Mouse (Mus musculus): ENCODE data around the gene Zfp800. TPM values are rescaled to one million over a fixed set of nuclear protein-coding genes. Genes with fewer than 3 reads are reported as not detected.

The Zfp800 gene
- polyA plus RNA-seq, 1 experiment: 4.6 TPM

- Histone ChIP-seq H3K4me3 (ENCODE audit: extremely low read depth, insufficient read depth, insufficient read length) (no peak overlapping the region), H3K27me3 (ENCODE audit: control insufficient read depth, insufficient read depth, low read length) (no peaks in the 10 kb centered on the region), H3K4me1 (ENCODE audit: control insufficient read depth, insufficient read depth, insufficient read length) (peaks cover 12% of the 10 kb centered on the region; the same call in 1 of the 2 replicates), H3K36me3 (ENCODE audit: control insufficient read depth, insufficient read depth, low read length) (peaks cover 24% of the 10 kb centered on the region), H3K27ac (ENCODE audit: insufficient read depth, low read length) (no peak overlapping the region)
- 86% methylated on average over 17 of the region's 17 CpGs for WGBS
- DNase-seq (ENCODE audit: low read depth in 1 of 2, low spot score in 2 of 2): no peak
- no peak for TF ChIP-seq POLR2A (IDR thresholded peaks at IDR 0.05; ENCODE audit: low read depth, low read length)
- no peak for TF ChIP-seq CTCF (IDR thresholded peaks at IDR 0.05; ENCODE audit: extremely low read depth, insufficient read depth, insufficient read length, insufficient replicate concordance)
These were observed 22.6 kb upstream of the Zfp800 start for GRCm38 (mm10) chr6:28420361-28420760.

- Histone ChIP-seq H3K36me3 (ENCODE audit: control insufficient read depth, insufficient read depth, low read length) (peaks cover 21% of the 10 kb centered on the region), H3K27me3 (ENCODE audit: control insufficient read depth, insufficient read depth, low read length) (no peaks in the 10 kb centered on the region), H3K4me1 (ENCODE audit: control insufficient read depth, insufficient read depth, insufficient read length) (peaks cover 12% of the 10 kb centered on the region; the same call in 1 of the 2 replicates), H3K4me3 (ENCODE audit: extremely low read depth, insufficient read depth, insufficient read length) (no peak overlapping the region), H3K27ac (ENCODE audit: insufficient read depth, low read length) (no peak overlapping the region)
- TF ChIP-seq POLR2A (IDR thresholded peaks at IDR 0.05; ENCODE audit: low read depth, low read length): no peak
- no peak for TF ChIP-seq CTCF (IDR thresholded peaks at IDR 0.05; ENCODE audit: extremely low read depth, insufficient read depth, insufficient read length, insufficient replicate concordance)
- no peak for DNase-seq (ENCODE audit: low read depth in 1 of 2, low spot score in 2 of 2)
- 80% methylated on average over 2 of the region's 2 CpGs for WGBS
These were observed 21.9 kb upstream of the Zfp800 start for GRCm38 (mm10) chr6:28419673-28420072.

- WGBS: 80% methylated on average over 14 of the region's 14 CpGs
- Histone ChIP-seq H3K4me3 (ENCODE audit: extremely low read depth, insufficient read depth, insufficient read length) (no peak overlapping the region), H3K27ac (ENCODE audit: insufficient read depth, low read length) (no peak overlapping the region), H3K4me1 (ENCODE audit: control insufficient read depth, insufficient read depth, insufficient read length) (peaks cover 9% of the 10 kb centered on the region; the same call in 1 of the 2 replicates), H3K27me3 (ENCODE audit: control insufficient read depth, insufficient read depth, low read length) (no peaks in the 10 kb centered on the region), H3K36me3 (ENCODE audit: control insufficient read depth, insufficient read depth, low read length) (peaks cover 21% of the 10 kb centered on the region)
- TF ChIP-seq CTCF (IDR thresholded peaks at IDR 0.05; ENCODE audit: extremely low read depth, insufficient read depth, insufficient read length, insufficient replicate concordance) (no peak), POLR2A (IDR thresholded peaks at IDR 0.05; ENCODE audit: low read depth, low read length) (no peak)
- no peak for DNase-seq (ENCODE audit: low read depth in 1 of 2, low spot score in 2 of 2)
These were observed 20.6 kb upstream of the Zfp800 start for GRCm38 (mm10) chr6:28418449-28418848.

GRCm38 (mm10) chr6:28416981-28417380 lies 19.2 kb upstream of the Zfp800 start:
- TF ChIP-seq POLR2A (IDR thresholded peaks at IDR 0.05; ENCODE audit: low read depth, low read length) (no peak), CTCF (IDR thresholded peaks at IDR 0.05; ENCODE audit: extremely low read depth, insufficient read depth, insufficient read length, insufficient replicate concordance) (no peak)
- DNase-seq (ENCODE audit: low read depth in 1 of 2, low spot score in 2 of 2): no peak
- WGBS: 86% methylated on average over 4 of the region's 4 CpGs
- no peak overlapping the region for H3K4me3 ChIP-seq (ENCODE audit: extremely low read depth, insufficient read depth, insufficient read length)
- no peak overlapping the region for H3K27ac ChIP-seq (ENCODE audit: insufficient read depth, low read length)
- H3K27me3 ChIP-seq (ENCODE audit: control insufficient read depth, insufficient read depth, low read length): no peaks in the 10 kb centered on the region
- peaks cover 9% of the 10 kb centered on the region; the same call in 1 of the 2 replicates for H3K4me1 ChIP-seq (ENCODE audit: control insufficient read depth, insufficient read depth, insufficient read length)
- H3K36me3 ChIP-seq (ENCODE audit: control insufficient read depth, insufficient read depth, low read length): peaks cover 21% of the 10 kb centered on the region

GRCm38 (mm10) chr6:28411236-28411635 lies 13.4 kb upstream of the Zfp800 start:
- DNase-seq (ENCODE audit: low read depth in 1 of 2, low spot score in 2 of 2): no peak
- H3K36me3 ChIP-seq (ENCODE audit: control insufficient read depth, insufficient read depth, low read length): no peaks in the 10 kb centered on the region; the same call in 1 of the 2 replicates
- WGBS: 53% methylated on average over 2 of the region's 2 CpGs
- TF ChIP-seq CTCF (IDR thresholded peaks at IDR 0.05; ENCODE audit: extremely low read depth, insufficient read depth, insufficient read length, insufficient replicate concordance) (no peak), POLR2A (IDR thresholded peaks at IDR 0.05; ENCODE audit: low read depth, low read length) (no peak)
- no peaks in the 10 kb centered on the region for H3K27me3 ChIP-seq (ENCODE audit: control insufficient read depth, insufficient read depth, low read length)
- H3K4me1 ChIP-seq (ENCODE audit: control insufficient read depth, insufficient read depth, insufficient read length): no peaks in the 10 kb centered on the region
- H3K27ac ChIP-seq (ENCODE audit: insufficient read depth, low read length): no peak overlapping the region
- H3K4me3 ChIP-seq (ENCODE audit: extremely low read depth, insufficient read depth, insufficient read length): no peak overlapping the region

GRCm38 (mm10) chr6:28410053-28410452 lies 12.2 kb upstream of the Zfp800 start:
- no peak for DNase-seq (ENCODE audit: low read depth in 1 of 2, low spot score in 2 of 2)

GRCm38 (mm10) chr6:28399791-28400190 lies 2.0 kb upstream of the Zfp800 start:
- no peak for DNase-seq (ENCODE audit: low read depth in 1 of 2, low spot score in 2 of 2)
- 94% methylated on average over 4 of the region's 4 CpGs for WGBS
- Histone ChIP-seq H3K36me3 (ENCODE audit: control insufficient read depth, insufficient read depth, low read length) (no peaks in the 10 kb centered on the region), H3K4me3 (ENCODE audit: extremely low read depth, insufficient read depth, insufficient read length) (no peak overlapping the region), H3K27me3 (ENCODE audit: control insufficient read depth, insufficient read depth, low read length) (peaks cover 9% of the 10 kb centered on the region), H3K27ac (ENCODE audit: insufficient read depth, low read length) (no peak overlapping the region), H3K4me1 (ENCODE audit: control insufficient read depth, insufficient read depth, insufficient read length) (no peaks in the 10 kb centered on the region; the same call in 1 of the 2 replicates)
- TF ChIP-seq POLR2A (IDR thresholded peaks at IDR 0.05; ENCODE audit: low read depth, low read length): no peak
- TF ChIP-seq CTCF (IDR thresholded peaks at IDR 0.05; ENCODE audit: extremely low read depth, insufficient read depth, insufficient read length, insufficient replicate concordance): no peak

More at GRCm38 (mm10) chr6:28410053-28410452, 12.2 kb upstream of the Zfp800 start:
- no peak overlapping the region for H3K27ac ChIP-seq (ENCODE audit: insufficient read depth, low read length)
- 47% methylated on average over 9 of the region's 9 CpGs for WGBS
- no peaks in the 10 kb centered on the region for H3K36me3 ChIP-seq (ENCODE audit: control insufficient read depth, insufficient read depth, low read length)
- TF ChIP-seq CTCF (IDR thresholded peaks at IDR 0.05; ENCODE audit: extremely low read depth, insufficient read depth, insufficient read length, insufficient replicate concordance) (no peak), POLR2A (IDR thresholded peaks at IDR 0.05; ENCODE audit: low read depth, low read length) (no peak)
- H3K4me1 ChIP-seq (ENCODE audit: control insufficient read depth, insufficient read depth, insufficient read length): no peaks in the 10 kb centered on the region
- no peak overlapping the region for H3K4me3 ChIP-seq (ENCODE audit: extremely low read depth, insufficient read depth, insufficient read length)
- no peaks in the 10 kb centered on the region for H3K27me3 ChIP-seq (ENCODE audit: control insufficient read depth, insufficient read depth, low read length)
